Mouse (Mus musculus) hindbrain, embryonic 12.5 days (tissue): ENCODE results near the gene Xpr1. TPM values are rescaled to one million over a fixed set of nuclear protein-coding genes. Genes with fewer than 3 reads are reported as not detected.
A peak's percentile ranks its signal among the peaks of the same experiment; 100 is the strongest.
"Not testable (repeated sequence)": the region's sequence is repeated elsewhere in the genome, so short reads cannot be mapped to it uniquely, and the experiment has no call there.

Experiments
- ATAC-seq: fragments of 200-750 bp; cut with Nextera tagmentation; 2 replicates; pipeline ENCODE4 v1.8.0; 2017; ENCODE audit warnings: moderate TSS enrichment; ENCODE audit not compliant: low FRiP score
- H3K27ac ChIP-seq: fragments of 300-500 bp; sonication (generic); 2 replicates; pipeline ENCODE4 v1.5.1; 2016; ENCODE audit warnings: mild to moderate bottlenecking
- H3K27me3 ChIP-seq: fragments of 300-500 bp; sonication (generic); 2 replicates; pipeline ENCODE4 v1.6.1; 2016; ENCODE audit warnings: mild to moderate bottlenecking
- H3K36me3 ChIP-seq: fragments of 300-500 bp; sonication (generic); 2 replicates; pipeline ENCODE4 v1.6.1; 2016; ENCODE audit warnings: mild to moderate bottlenecking
- H3K4me1 ChIP-seq: fragments of 300-500 bp; sonication (generic); 2 replicates; pipeline ENCODE4 v1.6.1; 2016
- H3K4me2 ChIP-seq: fragments of 300-500 bp; sonication (generic); replicated peaks from 2 replicates; pipeline ENCODE4 v1.6.1; 2016; ENCODE audit warnings: mild to moderate bottlenecking
- H3K4me3 ChIP-seq: fragments of 300-500 bp; sonication (generic); 2 replicates; pipeline ENCODE4 v1.5.1; 2016; ENCODE audit warnings: mild to moderate bottlenecking
- H3K9ac ChIP-seq: fragments of 300-500 bp; sonication (generic); 2 replicates; pipeline ENCODE4 v1.6.1; 2016; ENCODE audit warnings: mild to moderate bottlenecking, moderate library complexity
- H3K9me3 ChIP-seq: fragments of 300-500 bp; sonication (generic); replicated peaks from 2 replicates; pipeline ENCODE4 v1.6.1; 2016; ENCODE audit warnings: mild to moderate bottlenecking
- WGBS: fragments of 180-500 bp; shearing (Covaris S2); methylation state at CpG from one replicate; pipeline ENCODE4 v1.1.7; 2016; 5-methylcytosine and 5-hydroxymethylcytosine counted together
- polyA plus RNA-seq: library from polyadenylated mRNA; unstranded; fragments of >200 nt; fragmentation: Nextera tagmentation; extraction: Ambion mirVana; gene quantifications from 2 replicates; pipeline ENCODE4 v1.2.1, GENCODE M21; 2016

Xpr1 gene
- polyA plus RNA-seq, 1 experiment from 2014 or later: 31.1 TPM

DNA sequence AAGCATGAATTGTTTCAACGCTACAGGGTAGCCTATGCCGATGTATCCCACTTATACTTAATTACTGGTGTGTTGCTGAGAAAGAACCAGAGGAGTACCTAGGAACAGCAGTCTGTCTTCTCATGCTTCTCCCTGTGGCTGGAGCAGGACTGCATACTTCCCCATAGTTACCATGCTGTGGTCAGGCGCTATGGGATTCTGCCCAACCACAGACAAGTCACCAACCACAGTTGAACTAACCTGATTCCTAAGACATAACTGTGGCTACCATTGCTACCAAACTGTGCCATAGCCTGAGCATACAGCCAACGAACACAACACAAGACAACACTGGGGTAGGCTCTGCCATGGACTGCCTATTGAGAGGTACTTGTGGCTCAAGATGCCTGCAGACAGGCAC lies 144.3 kb downstream of the Xpr1 start:
- H3K9ac ChIP-seq: no peak overlapping the region
- no peak overlapping the region for H3K4me2 ChIP-seq
- no peak overlapping the region for H3K4me3 ChIP-seq
- no peaks in the 10 kb centered on the region for H3K9me3 ChIP-seq
- no peaks in the 10 kb centered on the region for H3K36me3 ChIP-seq
- WGBS: 92% methylated on average over 4 of the region's 4 CpGs
- H3K27ac ChIP-seq: no peak overlapping the region
- H3K27me3 ChIP-seq: no peaks in the 10 kb centered on the region
- ATAC-seq: no peak
- H3K4me1 ChIP-seq: no peaks in the 10 kb centered on the region

DNA sequence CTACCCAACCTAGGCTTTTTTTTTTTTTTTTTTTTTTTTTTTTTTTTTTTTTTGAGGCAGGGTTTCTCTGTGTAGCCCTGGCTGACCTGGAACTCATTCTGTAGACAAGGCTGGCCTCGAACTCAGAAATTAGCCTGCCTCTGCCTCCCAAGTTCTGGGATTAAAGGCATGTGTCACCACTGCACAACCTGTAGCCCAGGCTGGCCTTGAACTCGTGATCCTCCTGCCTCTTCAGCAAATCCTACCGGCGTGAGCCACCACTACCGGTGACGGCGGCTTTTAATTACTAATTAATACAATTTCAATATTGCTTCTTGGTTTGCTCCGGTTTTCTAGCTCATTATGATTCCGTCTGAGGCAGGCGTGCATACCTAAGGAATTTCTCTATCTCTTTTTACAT lies 154.7 kb downstream of the Xpr1 start:
- 95% methylated on average over 10 of the region's 10 CpGs for WGBS
- not testable (repeated sequence) for H3K4me2 ChIP-seq, H3K9me3 ChIP-seq, H3K36me3 ChIP-seq, H3K4me3 ChIP-seq, H3K9ac ChIP-seq, H3K4me1 ChIP-seq, ATAC-seq, H3K27me3 ChIP-seq, H3K27ac ChIP-seq

DNA sequence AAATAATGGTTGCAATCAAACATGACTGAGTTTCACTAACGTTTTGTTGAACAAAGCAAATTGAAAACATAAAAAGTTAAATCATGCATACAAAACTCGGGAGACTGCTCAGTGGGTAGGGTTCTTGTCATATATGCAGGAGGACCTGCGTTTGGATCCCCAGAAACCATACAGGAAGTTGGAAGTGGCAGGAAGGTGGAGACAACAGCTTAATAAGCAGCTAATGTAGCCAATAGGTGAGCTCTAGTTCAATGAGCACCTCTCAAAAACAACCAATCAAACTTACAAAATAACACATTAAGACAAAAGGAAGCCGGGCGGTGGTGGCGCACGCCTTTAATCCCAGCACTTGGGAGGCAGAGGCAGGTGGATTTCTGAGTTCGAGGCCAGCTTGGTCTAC lies 162.9 kb downstream of the Xpr1 start:
- Histone ChIP-seq H3K9ac (no peak overlapping the region), H3K4me3 (no peak overlapping the region), H3K9me3 (no peaks in the 10 kb centered on the region), H3K36me3 (no peaks in the 10 kb centered on the region), H3K4me1 (no peaks in the 10 kb centered on the region), H3K4me2 (no peak overlapping the region), H3K27ac (no peak overlapping the region), H3K27me3 (0 out of 2 replicates have a peak, but pooled peaks cover 2% of the 10 kb centered on the region)
- WGBS: 84% methylated on average over 8 of the region's 8 CpGs
- ATAC-seq: no peak

DNA sequence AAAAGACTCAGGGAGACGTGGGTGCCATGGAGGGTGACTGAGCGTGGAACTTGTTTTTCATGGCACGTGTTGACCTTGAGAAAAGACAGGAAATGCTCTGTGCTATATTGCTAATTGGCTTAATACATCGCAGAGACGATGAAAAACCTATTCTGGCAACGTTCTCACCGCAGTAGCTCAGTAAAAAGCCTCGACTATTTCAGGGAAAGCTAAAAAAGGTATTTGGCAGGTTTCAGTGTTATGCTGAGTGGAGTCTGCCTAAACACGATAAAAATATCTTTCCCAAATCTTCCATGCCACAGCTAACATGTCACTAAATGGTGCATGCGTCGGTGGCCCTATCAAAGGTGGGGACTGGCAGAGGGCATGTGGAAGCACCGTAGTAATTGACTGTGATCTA lies 164.1 kb downstream of the Xpr1 start:
- WGBS: 81% methylated on average over 12 of the region's 12 CpGs
- H3K4me2 ChIP-seq: no peak overlapping the region
- no peak overlapping the region for H3K27ac ChIP-seq
- H3K27me3 ChIP-seq: 0 out of 2 replicates have a peak, but pooled peaks cover 2% of the 10 kb centered on the region
- no peaks in the 10 kb centered on the region for H3K4me1 ChIP-seq
- H3K36me3 ChIP-seq: no peaks in the 10 kb centered on the region
- ATAC-seq: no peak
- no peak overlapping the region for H3K9ac ChIP-seq
- H3K9me3 ChIP-seq: no peaks in the 10 kb centered on the region
- no peak overlapping the region for H3K4me3 ChIP-seq

DNA sequence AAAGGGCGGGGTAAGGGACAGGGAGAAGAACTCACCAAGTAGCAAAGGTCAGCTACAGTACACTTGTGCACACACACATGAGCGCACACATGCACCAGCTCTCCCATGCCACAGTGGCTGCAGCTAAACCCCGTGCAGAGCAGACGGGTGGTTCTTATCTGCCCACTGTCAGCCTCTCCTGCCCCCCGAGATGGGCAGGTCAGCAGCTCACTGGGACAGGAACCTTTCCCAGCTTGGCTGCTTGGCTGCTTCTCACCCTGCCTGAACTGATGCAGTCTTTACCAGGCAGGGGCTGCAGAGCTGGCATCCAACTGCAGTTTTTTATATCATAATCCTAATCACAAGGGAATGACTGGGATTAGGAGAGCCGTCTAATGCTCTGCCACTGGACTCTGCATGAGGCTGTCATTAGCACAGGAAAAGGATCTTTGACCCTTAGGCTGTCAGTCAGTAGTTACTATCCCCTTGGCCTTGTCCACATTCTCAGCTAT lies 164.5 kb downstream of the Xpr1 start:
- ATAC-seq: no peak

DNA sequence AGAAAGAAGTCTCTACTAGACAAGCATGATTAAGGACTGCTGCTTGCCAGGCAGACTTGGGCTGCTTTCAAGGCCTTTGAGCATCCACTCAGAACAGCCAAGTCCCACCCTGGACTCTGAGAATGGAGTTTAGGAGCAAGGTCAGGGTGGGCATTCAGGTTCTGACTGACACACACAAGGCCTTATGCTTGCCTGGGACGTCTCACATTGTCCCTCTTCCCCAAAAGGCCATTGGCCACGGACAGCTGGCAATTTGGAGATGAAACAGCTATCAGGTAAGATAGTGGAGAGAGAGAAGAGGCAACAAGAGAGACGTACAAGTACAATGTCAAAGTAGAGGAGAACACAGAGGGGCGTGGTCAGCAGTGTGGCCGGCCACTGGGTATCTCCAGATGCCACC lies 165.6 kb downstream of the Xpr1 start:
- no peak for ATAC-seq
- WGBS: 81% methylated on average over 5 of the region's 5 CpGs
- H3K36me3 ChIP-seq: no peaks in the 10 kb centered on the region
- H3K9me3 ChIP-seq: no peaks in the 10 kb centered on the region
- no peak overlapping the region for H3K4me3 ChIP-seq
- no peak overlapping the region for H3K4me2 ChIP-seq
- H3K4me1 ChIP-seq: no peaks in the 10 kb centered on the region
- H3K27ac ChIP-seq: no peak overlapping the region
- peaks cover 3% of the 10 kb centered on the region for H3K27me3 ChIP-seq
- H3K9ac ChIP-seq: no peak overlapping the region

More for the DNA sequence above, 164.5 kb downstream of the Xpr1 start:
- H3K9me3 ChIP-seq: no peaks in the 10 kb centered on the region
- H3K27ac ChIP-seq: no peak overlapping the region
- no peaks in the 10 kb centered on the region for H3K4me1 ChIP-seq
- H3K9ac ChIP-seq: no peak overlapping the region
- 52% methylated on average over 6 of the region's 6 CpGs for WGBS
- no peaks in the 10 kb centered on the region for H3K36me3 ChIP-seq
- no peak overlapping the region for H3K4me2 ChIP-seq
- 0 out of 2 replicates have a peak, but pooled peaks cover 2% of the 10 kb centered on the region for H3K27me3 ChIP-seq
- H3K4me3 ChIP-seq: no peak overlapping the region

DNA sequence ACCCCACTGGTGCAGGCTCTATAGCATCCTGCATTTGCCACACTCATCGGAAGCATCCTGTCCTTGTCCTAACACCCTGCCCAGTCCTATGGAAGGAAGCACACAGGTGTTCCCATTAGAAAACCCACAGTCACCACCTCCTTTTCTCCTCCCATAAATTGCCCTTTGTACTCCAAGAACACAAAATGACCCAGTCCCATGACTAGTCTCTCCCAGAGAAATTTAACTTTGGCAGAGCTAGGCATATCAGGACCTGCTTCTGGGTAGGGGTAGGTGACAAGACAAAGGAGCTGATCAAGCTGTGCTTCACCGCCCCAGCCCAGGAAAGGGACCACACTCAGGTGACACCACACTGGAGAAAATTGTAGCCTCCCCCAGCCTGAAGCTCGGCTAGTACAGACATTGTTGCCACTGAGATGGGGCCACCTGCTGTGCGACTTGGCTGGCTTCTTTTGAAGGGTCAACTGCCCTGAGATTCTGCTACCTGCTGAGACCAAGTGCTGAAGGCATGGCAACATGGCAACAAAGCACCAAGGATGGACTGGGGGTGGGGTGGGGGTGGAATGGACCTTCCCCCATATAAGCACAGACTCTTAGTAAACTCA lies 166.6 kb downstream of the Xpr1 start:
- no peaks in the 10 kb centered on the region for H3K9me3 ChIP-seq
- peaks cover 12% of the 10 kb centered on the region for H3K27me3 ChIP-seq
- no peak overlapping the region for H3K4me2 ChIP-seq
- no peak overlapping the region for H3K27ac ChIP-seq
- H3K4me1 ChIP-seq: no peaks in the 10 kb centered on the region
- no peak for ATAC-seq
- no peaks in the 10 kb centered on the region for H3K36me3 ChIP-seq
- no peak overlapping the region for H3K9ac ChIP-seq
- 28% methylated on average over 4 of the region's 4 CpGs for WGBS
- no peak overlapping the region for H3K4me3 ChIP-seq

DNA sequence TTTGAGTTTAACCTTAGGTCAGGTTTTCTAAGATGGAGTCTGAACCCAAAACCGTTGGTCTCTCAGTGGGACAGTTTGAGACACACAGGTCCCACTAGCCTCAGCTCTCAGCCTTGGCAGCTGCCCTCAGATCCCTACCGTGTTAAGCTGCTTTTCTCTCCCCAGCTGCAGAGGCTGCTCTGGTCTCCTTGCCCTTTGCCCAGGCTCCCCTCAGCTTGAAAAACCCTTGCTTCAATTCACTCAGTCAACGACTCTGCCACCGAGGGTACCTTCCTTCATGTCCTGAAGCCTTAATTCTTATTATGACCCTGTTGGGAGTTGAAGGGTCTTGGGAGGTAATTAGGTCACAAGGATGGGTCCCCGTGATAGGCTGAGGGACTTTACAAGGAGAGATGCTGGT lies 167.3 kb downstream of the Xpr1 start:
- H3K9me3 ChIP-seq: no peaks in the 10 kb centered on the region
- no peak overlapping the region for H3K4me2 ChIP-seq
- no peak overlapping the region for H3K9ac ChIP-seq
- ATAC-seq: no peak
- H3K4me3 ChIP-seq: no peak overlapping the region
- H3K27ac ChIP-seq: no peak overlapping the region
- H3K27me3 ChIP-seq: peaks cover 19% of the 10 kb centered on the region
- H3K36me3 ChIP-seq: no peaks in the 10 kb centered on the region
- WGBS: 50% methylated on average over 5 of the region's 5 CpGs
- H3K4me1 ChIP-seq: no peaks in the 10 kb centered on the region

DNA sequence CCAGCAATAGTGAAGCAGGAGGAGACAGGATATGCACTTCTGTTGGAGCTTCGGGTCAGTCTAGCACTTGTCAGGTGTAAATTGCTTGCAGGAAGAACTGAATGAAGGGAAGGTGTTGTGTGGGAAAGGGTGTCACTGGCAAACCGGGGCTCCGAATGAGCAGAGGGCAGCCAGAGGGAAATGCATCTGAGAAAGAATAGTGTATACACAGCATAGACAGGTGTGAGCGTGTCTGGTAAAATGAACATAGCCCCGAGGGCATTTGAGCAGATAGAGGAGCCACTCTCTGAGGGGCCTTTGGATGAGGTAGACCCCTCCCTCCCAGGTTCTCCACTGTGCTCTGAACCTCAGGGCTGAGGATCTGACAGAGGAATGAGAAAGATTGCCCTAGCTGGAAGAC lies 169.2 kb downstream of the Xpr1 start:
- Histone ChIP-seq H3K4me3 (no peak overlapping the region), H3K9ac (no peak overlapping the region), H3K27ac (no peak overlapping the region), H3K36me3 (no peaks in the 10 kb centered on the region), H3K9me3 (no peaks in the 10 kb centered on the region), H3K4me1 (peaks cover 8% of the 10 kb centered on the region), H3K4me2 (no peak overlapping the region), H3K27me3 (peaks cover 32% of the 10 kb centered on the region)
- 65% methylated on average over 5 of the region's 5 CpGs for WGBS
- no peak for ATAC-seq

DNA sequence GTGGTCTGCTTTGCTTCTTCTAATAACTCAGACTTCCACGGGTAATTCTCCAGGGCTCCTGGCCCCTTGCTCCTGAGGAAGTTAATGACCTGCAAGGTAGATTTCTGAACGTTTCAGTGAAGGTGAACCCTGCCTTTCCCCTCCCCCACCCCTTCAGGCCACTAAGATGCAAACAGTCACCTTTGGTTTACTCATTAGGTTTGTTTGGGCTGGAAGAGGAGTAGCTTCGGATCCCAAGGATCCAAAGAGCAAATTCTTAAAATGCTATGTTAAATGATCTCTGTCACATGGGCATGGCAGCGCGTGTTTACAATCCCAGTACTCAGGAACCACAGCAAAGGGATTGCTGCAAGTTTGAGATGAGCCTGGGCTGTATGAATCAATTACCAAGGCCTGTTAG lies 169.8 kb downstream of the Xpr1 start:
- H3K27ac ChIP-seq: no peak overlapping the region
- WGBS: 57% methylated on average over 5 of the region's 5 CpGs
- peaks cover 8% of the 10 kb centered on the region for H3K4me1 ChIP-seq
- ATAC-seq: no peak
- no peaks in the 10 kb centered on the region for H3K9me3 ChIP-seq
- no peaks in the 10 kb centered on the region for H3K36me3 ChIP-seq
- no peak overlapping the region for H3K4me3 ChIP-seq
- H3K9ac ChIP-seq: no peak overlapping the region
- H3K4me2 ChIP-seq: no peak overlapping the region
- peaks cover 32% of the 10 kb centered on the region for H3K27me3 ChIP-seq

DNA sequence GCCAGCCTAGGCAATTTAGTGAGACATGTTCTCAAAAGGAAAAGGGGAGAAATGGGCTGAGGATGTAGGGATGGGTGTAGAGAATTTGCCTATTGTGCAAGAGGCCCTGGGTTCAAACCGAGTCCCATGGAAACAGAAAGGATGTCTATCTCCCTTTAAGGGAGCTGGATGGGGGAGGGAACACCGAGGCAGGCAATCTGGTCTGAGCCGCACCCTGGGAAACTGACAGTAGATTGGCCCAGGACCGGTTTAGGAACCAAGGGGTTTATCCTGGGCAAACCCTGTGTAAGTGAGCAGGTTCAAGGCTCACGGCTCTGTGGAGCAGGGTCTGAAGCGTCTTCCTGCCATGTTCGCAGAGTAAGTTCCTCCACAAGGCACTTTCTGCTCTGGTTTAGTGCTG lies 171.7 kb downstream of the Xpr1 start:
- no peak overlapping the region for H3K4me2 ChIP-seq
- no peaks in the 10 kb centered on the region for H3K9me3 ChIP-seq
- no peak overlapping the region for H3K4me3 ChIP-seq
- ATAC-seq: no peak
- 44% methylated on average over 7 of the region's 7 CpGs for WGBS
- H3K27me3 ChIP-seq: peaks cover 32% of the 10 kb centered on the region
- H3K36me3 ChIP-seq: no peaks in the 10 kb centered on the region
- H3K9ac ChIP-seq: no peak overlapping the region
- H3K27ac ChIP-seq: no peak overlapping the region
- peaks cover 8% of the 10 kb centered on the region for H3K4me1 ChIP-seq

DNA sequence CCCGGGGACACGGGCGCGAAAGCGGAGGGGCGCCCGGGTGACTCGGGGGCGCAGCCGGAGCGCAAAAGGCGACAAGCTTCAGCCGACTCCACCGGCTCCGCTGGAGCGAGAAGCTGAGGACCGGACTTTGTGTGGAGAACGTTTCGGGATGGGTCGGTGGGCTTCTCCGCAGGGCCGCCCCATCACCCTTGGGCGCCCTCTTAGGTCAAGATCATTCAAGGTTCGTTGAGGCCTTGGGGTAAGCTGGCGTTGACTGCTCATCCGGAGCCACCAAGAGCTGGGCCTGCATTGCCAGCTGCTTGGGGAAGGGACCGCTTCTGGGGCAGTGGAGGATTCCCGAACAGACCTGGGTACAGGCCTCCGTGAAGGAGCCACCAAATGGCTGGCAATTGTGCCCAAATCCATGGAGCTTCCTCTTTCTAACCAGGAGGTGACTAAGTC lies 172.4 kb downstream of the Xpr1 start:
- peaks cover 8% of the 10 kb centered on the region for H3K4me1 ChIP-seq
- H3K36me3 ChIP-seq: no peaks in the 10 kb centered on the region
- peak overlapping the region; percentile 83 for H3K4me2 ChIP-seq
- peak overlapping the region; percentile 52; the same call in 1 of the 2 replicates for H3K27ac ChIP-seq
- no peaks in the 10 kb centered on the region for H3K9me3 ChIP-seq
- peaks cover 30% of the 10 kb centered on the region for H3K27me3 ChIP-seq
- H3K9ac ChIP-seq: peak overlapping the region; percentile 76
- H3K4me3 ChIP-seq: peak overlapping the region; percentile 51
- 4% methylated on average over 27 of the region's 29 CpGs for WGBS
- peak; percentile 23; the same call in 1 of the 2 replicates for ATAC-seq
